11 mouse cellular contexts compared by ENCODE assay signal in the genomic region with DNA sequence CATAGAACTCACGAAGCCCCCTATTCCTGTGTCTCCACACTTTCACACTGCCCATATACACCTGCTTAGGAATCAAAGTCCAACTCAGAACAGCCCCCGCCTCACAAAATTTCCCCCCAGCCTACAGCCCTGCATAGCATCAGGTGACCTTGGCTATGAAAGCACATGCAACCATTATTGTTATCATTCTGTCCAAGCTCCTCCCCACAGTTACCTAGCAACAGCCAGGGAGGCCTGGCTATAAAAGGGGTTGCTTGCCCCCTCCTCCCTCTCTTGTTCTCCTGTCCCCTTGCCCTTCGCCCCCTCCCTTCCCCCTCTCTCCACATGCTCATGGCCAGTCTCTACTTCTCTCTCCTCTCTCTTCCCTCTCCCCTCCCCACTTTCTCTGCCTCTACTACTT.
DNase-seq lines count a peak whose midpoint lies in the region; ATAC-seq lines count a peak whose summit lies in the region.
"Had no signal": no experiment of that assay in that cellular context is flagged by ENCODE, and none has a peak within 500 bp of the region (broad histone marks: within the 10 kb centered on the region; RNA-seq: fewer than 3 reads in every experiment).

No protein-coding gene starts in this region.

- H3K4me1 ChIP-seq in kidney, embryonic 14.5 days (ENCODE audit: control insufficient read depth, insufficient read depth, low read length): peaks cover 11% of the 10 kb centered on the region; the same call in 1 of the 2 replicates
- H3K4me1 ChIP-seq in forebrain, embryonic 13.5 days: peaks cover 7% of the 10 kb centered on the region; the same call in 1 of the 2 replicates
- H3K4me1 ChIP-seq in limb, embryonic 12.5 days (replicated peaks): peaks cover 40% of the 10 kb centered on the region

- H3K27ac ChIP-seq in kidney, embryonic 14.5 days (ENCODE audit: low read depth, low read length): no peak overlapping the region
- no peak overlapping the region for H3K27ac ChIP-seq in forebrain, embryonic 13.5 days
- H3K27ac ChIP-seq in limb, embryonic 12.5 days: no peak overlapping the region

- ATAC-seq in kidney, embryonic 14.5 days (ENCODE audit: low FRiP score, low TSS enrichment): peak; percentile 48
- ATAC-seq in forebrain, embryonic 13.5 days: peak; percentile 48; the same call in 1 of the 2 replicates
- ATAC-seq in limb, embryonic 12.5 days (ENCODE audit: insufficient number of reproducible peaks, insufficient read depth, low FRiP score, low TSS enrichment, low read depth): 0 out of 2 replicates have a peak, but pooled peaks have one; percentile 6
- ATAC-seq in frontal cortex, adult (ENCODE audit: low TSS enrichment): no peak

- H3K4me3 ChIP-seq in kidney, embryonic 14.5 days (ENCODE audit: low read length): no peak overlapping the region
- no peak overlapping the region for H3K4me3 ChIP-seq in forebrain, embryonic 13.5 days
- H3K4me3 ChIP-seq in limb, embryonic 12.5 days (replicated peaks): no peak overlapping the region

- H3K9me3 ChIP-seq in kidney, embryonic 14.5 days (ENCODE audit: control insufficient read depth, low read length): peaks cover 3% of the 10 kb centered on the region; the same call in 1 of the 2 replicates
- H3K9me3 ChIP-seq in forebrain, embryonic 13.5 days (replicated peaks): no peaks in the 10 kb centered on the region
- no peaks in the 10 kb centered on the region for H3K9me3 ChIP-seq in limb, embryonic 12.5 days

- no peak for DNase-seq in kidney, adult 11 months
- DNase-seq in retina, postnatal 1 day: peak; percentile 82
- DNase-seq in testis, postnatal 14 days (ENCODE audit: low spot score): no peak
- no peak for DNase-seq in adipocyte (ENCODE audit: low spot score)
- DNase-seq: cerebellum, postnatal 25 days; gastrocnemius, postnatal 10 days; kidney, postnatal 10 days had no signal

- no peaks in the 10 kb centered on the region for H3K27me3 ChIP-seq in kidney, embryonic 14.5 days (ENCODE audit: control insufficient read depth, insufficient read depth, low read length)
- no peaks in the 10 kb centered on the region for H3K27me3 ChIP-seq in forebrain, embryonic 13.5 days
- H3K27me3 ChIP-seq in limb, embryonic 12.5 days: no peaks in the 10 kb centered on the region

- no peak overlapping the region for H3K9ac ChIP-seq in kidney, embryonic 14.5 days (ENCODE audit: low read depth, low read length)
- no peak overlapping the region for H3K9ac ChIP-seq in forebrain, embryonic 13.5 days
- no peak overlapping the region; the same call in 1 of the 2 replicates for H3K9ac ChIP-seq in limb, embryonic 12.5 days (replicated peaks)

- WGBS in kidney, embryonic 14.5 days: 83% methylated on average over 3 of the region's 3 CpGs
- WGBS in forebrain, embryonic 13.5 days: 53% methylated on average over 3 of the region's 3 CpGs
- 64% methylated on average over 3 of the region's 3 CpGs for WGBS in limb, embryonic 12.5 days

- H3K36me3 ChIP-seq in kidney, embryonic 14.5 days (ENCODE audit: control insufficient read depth, insufficient read depth, low read length): no peaks in the 10 kb centered on the region; the same call in 1 of the 2 replicates
- H3K36me3 ChIP-seq in forebrain, embryonic 13.5 days (ENCODE audit: poor library complexity, severe bottlenecking): no peaks in the 10 kb centered on the region
- H3K36me3 ChIP-seq in limb, embryonic 12.5 days: no peaks in the 10 kb centered on the region

- H3K4me2 ChIP-seq in kidney, embryonic 14.5 days (replicated peaks; ENCODE audit: low read depth, low read length): no peak overlapping the region
- H3K4me2 ChIP-seq in forebrain, embryonic 13.5 days: no peak overlapping the region
- no peak overlapping the region for H3K4me2 ChIP-seq in limb, embryonic 12.5 days
